Mouse (Mus musculus) skeletal muscle tissue, postnatal 0 days (tissue): ENCODE data around the gene Tmprss5. TPM values are rescaled to one million over a fixed set of nuclear protein-coding genes. Genes with fewer than 3 reads are reported as not detected.

Source experiments
- polyA plus RNA-seq: library from polyadenylated mRNA; unstranded; fragments of >200 nt; fragmentation: Nextera tagmentation; extraction: Ambion mirVana; gene quantifications from 2 replicates; pipeline ENCODE4 v1.2.1, GENCODE M21; 2015

The Tmprss5 gene
- polyA plus RNA-seq: 1.8 TPM in 2 replicates

DNA sequence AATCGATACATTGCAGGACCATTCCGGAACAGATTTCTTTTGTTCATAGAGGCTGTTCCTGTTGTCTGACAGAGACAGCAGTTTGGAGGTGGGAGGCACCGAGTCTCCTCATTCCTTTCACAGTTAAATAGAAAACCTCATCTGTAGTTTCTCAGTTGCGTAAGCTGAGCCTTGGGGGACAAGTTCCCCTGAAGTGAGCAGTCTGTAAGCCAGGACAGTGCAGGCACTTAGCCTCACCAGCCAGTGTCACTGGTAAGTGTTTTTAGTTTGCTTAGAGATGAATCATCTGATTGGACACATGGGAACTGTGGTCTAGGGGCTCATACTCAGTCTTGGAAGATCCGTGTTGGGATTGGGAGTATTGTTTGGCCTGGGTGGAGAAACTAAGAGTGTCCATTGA is at the start of gene Tmprss5:
Gene Tmprss5, plus strand, starts transcription at position 154 of the 400 bp plus-strand sequence.

GRCm38 (mm10) chr9:49055333-49056205 is 25.5 kb upstream of the Tmprss5 start, which contains the start of gene Zw10:
Zw10 (plus strand) TSS chr9:49055613.

Other genes starting within 250 kb of the Tmprss5 start
- gene Zbtb16, start 245.0 kb upstream of the Tmprss5 start, polyA plus RNA-seq: 8.3 and 9.9 TPM in 2 replicates
- gene Htr3a, start 170.2 kb upstream of the Tmprss5 start, polyA plus RNA-seq: 0.13 TPM in 1 of 2 replicates, not detected in the other
- 0.07 TPM in 1 of 2 replicates, not detected in the other for gene Htr3b, start 116.3 kb upstream of the Tmprss5 start, polyA plus RNA-seq
- gene Usp28, start 95.9 kb upstream of the Tmprss5 start, polyA plus RNA-seq: 63.9 and 77.9 TPM in 2 replicates
- gene Zw10, start 25.6 kb upstream of the Tmprss5 start, polyA plus RNA-seq: 13.1 and 14.0 TPM in 2 replicates
- not detected in 2 replicates for gene Gm4894, start 169.3 kb downstream of the Tmprss5 start, polyA plus RNA-seq